Mouse (Mus musculus) lung, embryonic 16.5 days (tissue): ENCODE results near the gene Plekhg5. TPM values are rescaled to one million over a fixed set of nuclear protein-coding genes. Genes with fewer than 3 reads are reported as not detected.

ENCODE experiments used
- ATAC-seq: fragments of 200-750 bp; cut with Nextera tagmentation; 2 replicates; pipeline ENCODE4 v1.8.0; 2017; ENCODE audit warnings: low read depth, mild to moderate bottlenecking, moderate library complexity
- H3K27ac ChIP-seq: fragments of 300-500 bp; sonication (generic); 2 replicates; pipeline ENCODE4 v1.5.1; 2014; ENCODE audit warnings: mild to moderate bottlenecking, control low read depth, low read length
- H3K27me3 ChIP-seq: fragments of 300-500 bp; sonication (generic); 2 replicates; pipeline ENCODE4 v1.6.1; 2014; ENCODE audit warnings: low read depth, low read length, mixed read lengths; ENCODE audit not compliant: control insufficient read depth, insufficient read depth
- H3K36me3 ChIP-seq: fragments of 300-500 bp; sonication (generic); 2 replicates; pipeline ENCODE4 v1.6.1; 2014; ENCODE audit warnings: low read length; ENCODE audit not compliant: control insufficient read depth, insufficient read depth
- H3K4me1 ChIP-seq: fragments of 300-500 bp; sonication (generic); replicated peaks from 2 replicates; pipeline ENCODE4 v1.6.1; 2014; ENCODE audit warnings: low read length, mixed read lengths; ENCODE audit not compliant: control insufficient read depth, insufficient read depth
- H3K4me2 ChIP-seq: fragments of 300-500 bp; sonication (generic); 2 replicates; pipeline ENCODE4 v1.6.1; 2014; ENCODE audit warnings: low read depth, low read length, control low read depth
- H3K4me3 ChIP-seq: fragments of 300-500 bp; sonication (generic); 2 replicates; pipeline ENCODE4 v1.5.1; 2014; ENCODE audit warnings: mild to moderate bottlenecking, low read length, control low read depth
- H3K9ac ChIP-seq: fragments of 300-500 bp; sonication (generic); 2 replicates; pipeline ENCODE4 v1.6.1; 2014; ENCODE audit warnings: low read length, control low read depth
- H3K9me3 ChIP-seq: fragments of 300-500 bp; sonication (generic); 2 replicates; pipeline ENCODE4 v1.6.1; 2016; ENCODE audit warnings: low read length; ENCODE audit not compliant: control insufficient read depth
- WGBS: fragments of 180-500 bp; shearing (Covaris S2); extraction: QIAGEN DNeasy Blood & Tissue Kit; methylation state at CpG from one replicate; pipeline ENCODE4 v1.1.7; 2014; 5-methylcytosine and 5-hydroxymethylcytosine counted together
- polyA plus RNA-seq: library from polyadenylated mRNA; unstranded; fragments of >200 nt; fragmentation: Nextera tagmentation; extraction: Ambion mirVana; gene quantifications from 2 replicates; pipeline ENCODE4 v1.2.1, GENCODE M21; 2015

Gene Plekhg5
- polyA plus RNA-seq, 1 experiment from 2014 or later, result 23.3 TPM

- ATAC-seq, result no peak
- 91% methylated on average over 16 of the region's 16 CpGs for WGBS
- peak overlapping the region; percentile 61; the same call in 1 of the 2 replicates for H3K27ac ChIP-seq
Measured at GRCm38 (mm10) chr4:152101921-152102320, 29.6 kb downstream of the Plekhg5 start.

GRCm38 (mm10) chr4:152103025-152103424 lies 30.7 kb downstream of the Plekhg5 start:
- H3K27ac ChIP-seq, result no peak overlapping the region
- H3K9ac ChIP-seq, result no peak overlapping the region
- ATAC-seq, result no peak
- H3K9me3 ChIP-seq, result no peaks in the 10 kb centered on the region
- peaks cover 24% of the 10 kb centered on the region for H3K36me3 ChIP-seq
- no peaks in the 10 kb centered on the region for H3K27me3 ChIP-seq
- 37% methylated on average over 7 of the region's 7 CpGs for WGBS
- H3K4me1 ChIP-seq, result peaks cover 21% of the 10 kb centered on the region
- H3K4me3 ChIP-seq, result no peak overlapping the region
- no peak overlapping the region for H3K4me2 ChIP-seq

More at GRCm38 (mm10) chr4:152101921-152102320, 29.6 kb downstream of the Plekhg5 start:
- Histone ChIP-seq H3K4me1 (peaks cover 22% of the 10 kb centered on the region), H3K36me3 (peaks cover 24% of the 10 kb centered on the region), H3K9ac (peak overlapping the region; percentile 40; the same call in 1 of the 2 replicates), H3K4me3 (no peak overlapping the region), H3K9me3 (no peaks in the 10 kb centered on the region), H3K27me3 (no peaks in the 10 kb centered on the region), H3K4me2 (no peak overlapping the region)

GRCm38 (mm10) chr4:152106746-152107145 lies 34.4 kb downstream of the Plekhg5 start:
- Histone ChIP-seq H3K27ac (peak overlapping the region; percentile 6; the same call in 1 of the 2 replicates), H3K4me1 (peaks cover 14% of the 10 kb centered on the region), H3K36me3 (peaks cover 35% of the 10 kb centered on the region), H3K9me3 (no peaks in the 10 kb centered on the region), H3K9ac (no peak overlapping the region), H3K27me3 (no peaks in the 10 kb centered on the region), H3K4me3 (no peak overlapping the region), H3K4me2 (no peak overlapping the region)
- ATAC-seq, result no peak
- 56% methylated on average over 9 of the region's 9 CpGs for WGBS

GRCm38 (mm10) chr4:152107493-152107892 lies 35.2 kb downstream of the Plekhg5 start:
- Histone ChIP-seq H3K4me1 (peaks cover 13% of the 10 kb centered on the region), H3K9ac (peak overlapping the region; percentile 44; the same call in 1 of the 2 replicates), H3K27ac (peak overlapping the region; percentile 87), H3K4me3 (peak overlapping the region; percentile 39), H3K27me3 (no peaks in the 10 kb centered on the region), H3K36me3 (peaks cover 33% of the 10 kb centered on the region), H3K4me2 (peak overlapping the region; percentile 60), H3K9me3 (no peaks in the 10 kb centered on the region)
- 16% methylated on average over 24 of the region's 24 CpGs for WGBS
- peak; percentile 92 for ATAC-seq

- peak overlapping the region; percentile 60 for H3K4me2 ChIP-seq
- peak overlapping the region; percentile 39 for H3K4me3 ChIP-seq
- WGBS, result 23% methylated on average over 30 of the region's 30 CpGs
- peak; percentile 92 for ATAC-seq
- peak overlapping the region; percentile 87 for H3K27ac ChIP-seq
- H3K36me3 ChIP-seq, result peaks cover 31% of the 10 kb centered on the region
- H3K9me3 ChIP-seq, result no peaks in the 10 kb centered on the region
- H3K27me3 ChIP-seq, result no peaks in the 10 kb centered on the region
- peak overlapping the region; percentile 44; the same call in 1 of the 2 replicates for H3K9ac ChIP-seq
- H3K4me1 ChIP-seq, result peaks cover 13% of the 10 kb centered on the region
Measured at GRCm38 (mm10) chr4:152107971-152108509, 35.7 kb downstream of the Plekhg5 start.

GRCm38 (mm10) chr4:152108673-152109072 lies 36.4 kb downstream of the Plekhg5 start:
- 91% methylated on average over 5 of the region's 5 CpGs for WGBS
- Histone ChIP-seq H3K9me3 (no peaks in the 10 kb centered on the region), H3K4me2 (peak overlapping the region; percentile 60; the same call in 1 of the 2 replicates), H3K4me1 (peaks cover 13% of the 10 kb centered on the region), H3K36me3 (peaks cover 32% of the 10 kb centered on the region), H3K27me3 (no peaks in the 10 kb centered on the region), H3K9ac (no peak overlapping the region), H3K27ac (no peak overlapping the region; the same call in 1 of the 2 replicates), H3K4me3 (no peak overlapping the region)
- ATAC-seq, result no peak

GRCm38 (mm10) chr4:152109509-152109908 lies 37.2 kb downstream of the Plekhg5 start:
- H3K27me3 ChIP-seq, result peaks cover under 1% of the 10 kb centered on the region; the same call in 1 of the 2 replicates
- no peak overlapping the region for H3K4me2 ChIP-seq
- ATAC-seq, result no peak
- no peak overlapping the region for H3K4me3 ChIP-seq
- no peaks in the 10 kb centered on the region for H3K9me3 ChIP-seq
- 62% methylated on average over 3 of the region's 3 CpGs for WGBS
- H3K27ac ChIP-seq, result no peak overlapping the region
- H3K36me3 ChIP-seq, result peaks cover 31% of the 10 kb centered on the region
- no peak overlapping the region for H3K9ac ChIP-seq
- peaks cover 13% of the 10 kb centered on the region for H3K4me1 ChIP-seq

- H3K4me2 ChIP-seq, result no peak overlapping the region
- peaks cover 21% of the 10 kb centered on the region for H3K4me1 ChIP-seq
- WGBS, result 84% methylated on average over 4 of the region's 4 CpGs
- H3K27me3 ChIP-seq, result peaks cover 6% of the 10 kb centered on the region
- H3K4me3 ChIP-seq, result no peak overlapping the region
- H3K36me3 ChIP-seq, result peaks cover 32% of the 10 kb centered on the region
- H3K9me3 ChIP-seq, result no peaks in the 10 kb centered on the region
- no peak for ATAC-seq
- no peak overlapping the region for H3K9ac ChIP-seq
- H3K27ac ChIP-seq, result no peak overlapping the region
Measured at GRCm38 (mm10) chr4:152110689-152111088, 38.4 kb downstream of the Plekhg5 start.

- Histone ChIP-seq H3K27ac (no peak overlapping the region), H3K9ac (no peak overlapping the region), H3K4me1 (peaks cover 32% of the 10 kb centered on the region), H3K36me3 (peaks cover 32% of the 10 kb centered on the region), H3K4me3 (no peak overlapping the region), H3K4me2 (no peak overlapping the region), H3K9me3 (no peaks in the 10 kb centered on the region), H3K27me3 (peaks cover 9% of the 10 kb centered on the region)
- WGBS, result 74% methylated on average over 9 of the region's 9 CpGs
- ATAC-seq, result no peak
Measured at GRCm38 (mm10) chr4:152112329-152112728, 40.0 kb downstream of the Plekhg5 start.
